23 mouse cellular contexts compared by ENCODE assay signal in genomic region chr3:101549749-101550148, GRCm38 (mm10). TPM values are rescaled to one million over a fixed set of nuclear protein-coding genes. Genes with fewer than 3 reads are reported as not detected.
DNase-seq lines count a peak whose midpoint lies in the region; ATAC-seq and TF ChIP-seq lines count a peak whose summit lies in the region.
"Had no signal": no experiment of that assay in that cellular context is flagged by ENCODE, and none has a peak within 500 bp of the region (broad histone marks: within the 10 kb centered on the region; RNA-seq: fewer than 3 reads in every experiment).

No protein-coding gene starts in this region.

- WGBS in liver, embryonic 13.5 days (ENCODE audit: insufficient replicate concordance): 31% methylated on average over 5 of the region's 5 CpGs
- WGBS in liver, postnatal 0 days (ENCODE audit: insufficient replicate concordance): 61% methylated on average over 5 of the region's 5 CpGs

- no peak for TF ChIP-seq CTCF in liver, postnatal 0 days (IDR thresholded peaks at IDR 0.05; ENCODE audit: low read depth)

- peak overlapping the region; percentile 99 for H3K27ac ChIP-seq in liver, embryonic 13.5 days
- H3K27ac ChIP-seq in liver, postnatal 0 days (ENCODE audit: low read depth): 0 out of 2 replicates have a peak overlapping the region, but pooled peaks have one; percentile 18
- H3K27ac ChIP-seq: embryonic facial prominence, embryonic 12.5 days; forebrain, embryonic 13.5 days; heart, embryonic 13.5 days; hindbrain, embryonic 12.5 days had no signal

- peak overlapping the region; percentile 74 for H3K4me2 ChIP-seq in liver, embryonic 13.5 days
- H3K4me2 ChIP-seq in liver, postnatal 0 days (ENCODE audit: low read depth, low read length): peak overlapping the region; percentile 72
- H3K4me2 ChIP-seq: embryonic facial prominence, embryonic 12.5 days; forebrain, embryonic 13.5 days; heart, embryonic 13.5 days; hindbrain, embryonic 12.5 days had no signal

- peaks cover 4% of the 10 kb centered on the region for H3K27me3 ChIP-seq in erythroblast, embryonic 14.5 days (ENCODE audit: control insufficient read depth)
- H3K27me3 ChIP-seq in liver, embryonic 13.5 days: no peaks in the 10 kb centered on the region
- H3K27me3 ChIP-seq in liver, postnatal 0 days (ENCODE audit: insufficient read depth, low read length): no peaks in the 10 kb centered on the region
- H3K27me3 ChIP-seq: embryonic facial prominence, embryonic 12.5 days; forebrain, embryonic 13.5 days; heart, embryonic 13.5 days; hindbrain, embryonic 12.5 days had no signal

- H3K4me1 ChIP-seq in erythroblast, embryonic 14.5 days (ENCODE audit: control insufficient read depth): peaks cover 82% of the 10 kb centered on the region
- peaks cover 70% of the 10 kb centered on the region for H3K4me1 ChIP-seq in liver, embryonic 13.5 days (replicated peaks)
- H3K4me1 ChIP-seq in liver, postnatal 0 days (ENCODE audit: insufficient read depth): peaks cover 26% of the 10 kb centered on the region
- H3K4me1 ChIP-seq: forebrain, embryonic 13.5 days had no signal

- ATAC-seq in erythroblast, adult 5-6 weeks (replicated peaks; ENCODE audit: low FRiP score, poor library complexity, severe bottlenecking): no peak
- ATAC-seq in liver, embryonic 13.5 days (ENCODE audit: low read depth): peak; percentile 19
- no peak for ATAC-seq in liver, postnatal 0 days
- ATAC-seq: CD4-positive, CD25-positive, alpha-beta regulatory T cell, adult 4 months; forebrain, embryonic 13.5 days; forebrain, postnatal 0 days; hindbrain, embryonic 16.5 days had no signal

- peaks cover 37% of the 10 kb centered on the region for H3K36me3 ChIP-seq in erythroblast, embryonic 14.5 days (ENCODE audit: control insufficient read depth)
- H3K36me3 ChIP-seq in liver, embryonic 13.5 days: no peaks in the 10 kb centered on the region
- H3K36me3 ChIP-seq in liver, postnatal 0 days (replicated peaks; ENCODE audit: insufficient read depth, low read length): no peaks in the 10 kb centered on the region
- H3K36me3 ChIP-seq: embryonic facial prominence, embryonic 12.5 days; heart, embryonic 13.5 days; hindbrain, embryonic 12.5 days had no signal

- H3K4me3 ChIP-seq in erythroblast, embryonic 14.5 days (replicated peaks): peak overlapping the region; percentile 80
- H3K4me3 ChIP-seq in liver, embryonic 13.5 days (replicated peaks): peak overlapping the region; percentile 63; the same call in 1 of the 2 replicates
- H3K4me3 ChIP-seq in liver, postnatal 0 days (ENCODE audit: low read depth, low read length): no peak overlapping the region
- H3K4me3 ChIP-seq: embryonic facial prominence, embryonic 12.5 days; forebrain, embryonic 13.5 days; heart, embryonic 13.5 days; hindbrain, embryonic 12.5 days had no signal

- no peaks in the 10 kb centered on the region for H3K9me3 ChIP-seq in erythroblast, embryonic 14.5 days (ENCODE audit: control insufficient read depth, low read length)
- H3K9me3 ChIP-seq in liver, embryonic 13.5 days (replicated peaks): no peaks in the 10 kb centered on the region
- no peaks in the 10 kb centered on the region for H3K9me3 ChIP-seq in liver, postnatal 0 days (ENCODE audit: low read length)
- H3K9me3 ChIP-seq: embryonic facial prominence, embryonic 12.5 days; forebrain, embryonic 13.5 days; heart, embryonic 13.5 days; hindbrain, embryonic 12.5 days had no signal

- DNase-seq in c-Kit-positive CD71-positive TER-119-positive erythroid progenitor cells, embryonic 14.5 days (ENCODE audit: low spot score): peak; percentile 42
- DNase-seq in liver, embryonic 13.5 days: no peak
- no peak for DNase-seq in liver, postnatal 0 days
- no peak for DNase-seq in cerebellum, postnatal 14 days
- DNase-seq in MN1 (ENCODE audit: low spot score): no peak
- DNase-seq: adrenal gland, adult 8-10 months; adrenal gland, postnatal 36 days; B cell, adult 2 months; cerebellum, adult 11 months; cerebellum, adult 8-10 months; cerebellum, postnatal 25 days; forebrain, postnatal 0 days; gastrocnemius, postnatal 25 days; heart, adult 11 months; heart, postnatal 36 days had no signal

- TF ChIP-seq EP300 in liver, postnatal 0 days (IDR thresholded peaks at IDR 0.05; ENCODE audit: low read depth): peak; percentile 51; the same call in 1 of the 2 replicates

- H3K9ac ChIP-seq in liver, embryonic 13.5 days: peak overlapping the region; percentile 46; the same call in 1 of the 2 replicates
- H3K9ac ChIP-seq in liver, postnatal 0 days (replicated peaks): no peak overlapping the region
- H3K9ac ChIP-seq: embryonic facial prominence, embryonic 12.5 days; forebrain, embryonic 13.5 days; forebrain, postnatal 0 days; heart, embryonic 13.5 days; hindbrain, embryonic 12.5 days had no signal

RNA-seq across cellular contexts. Expression of gene Atp1a1, which starts 54.7 kb away (rescaled TPM):
- polyA plus RNA-seq in erythroblast, embryonic 14.5 days (2012): 58.4 and 61.1 TPM in 2 replicates
- 24.4 and 27.4 TPM in 2 replicates for total RNA-seq in erythroblast, adult 5-6 weeks (2015; ENCODE audit: low replicate concordance)
- 36.5 and 36.7 TPM in 2 replicates for total RNA-seq in erythroblast, adult 5-6 weeks (2017; ENCODE audit: low replicate concordance)
- polyA plus RNA-seq in liver, embryonic 13.5 days (2015; fragmentation: Nextera tagmentation; extraction: Ambion mirVana): 40.1 and 46.8 TPM in 2 replicates
- polyA plus RNA-seq in liver, postnatal 0 days (2015; fragmentation: Nextera tagmentation; extraction: Ambion mirVana): 39.3 and 40.8 TPM in 2 replicates
